Mouse (Mus musculus) cerebellum, postnatal 4 days (tissue): ENCODE results near the gene Pabpc1l.
"Not testable (repeated sequence)": the region's sequence is repeated elsewhere in the genome, so short reads cannot be mapped to it uniquely, and the experiment has no call there.

Experiments used
- DNase-seq, 2 experiments: peaks; one replicate each; pipeline ENCODE4 v3.0.0; 2022; ENCODE audit warnings: low spot score in 2 of 2, mixed read lengths in 1 of 2

Pabpc1l gene

GRCm38 (mm10) chr2:164036520-164037019 lies 11.3 kb downstream of the Pabpc1l start:
- DNase-seq, result peak in 1 of 2 experiments; percentile 10

GRCm38 (mm10) chr2:164038407-164039028 lies 13.3 kb downstream of the Pabpc1l start:
- DNase-seq, result no peak

- no peak for DNase-seq
These were observed 15.7 kb downstream of the Pabpc1l start for GRCm38 (mm10) chr2:164040949-164041348.

- no peak for DNase-seq
These were observed 16.3 kb downstream of the Pabpc1l start for GRCm38 (mm10) chr2:164041523-164041922.

- no peak for DNase-seq
These were observed 22.0 kb downstream of the Pabpc1l start for GRCm38 (mm10) chr2:164047197-164047690.

- no peak for DNase-seq
These were observed 28.5 kb downstream of the Pabpc1l start for GRCm38 (mm10) chr2:164053767-164054166.

GRCm38 (mm10) chr2:164054671-164055070 lies 29.4 kb downstream of the Pabpc1l start:
- DNase-seq, result no peak

- no peak for DNase-seq
These were observed 34.5 kb downstream of the Pabpc1l start for GRCm38 (mm10) chr2:164059634-164060235.

- DNase-seq, result no peak
These were observed 45.0 kb downstream of the Pabpc1l start, which contains the start of gene Stk4 for GRCm38 (mm10) chr2:164070142-164070764. Gene Stk4 (plus strand): TSS chr2:164070322.

- peak; percentile 80 to 91 for DNase-seq
These were observed 45.7 kb downstream of the Pabpc1l start, which contains the start of gene Tomm34 for GRCm38 (mm10) chr2:164070765-164071436. Gene Tomm34 (minus strand): TSS chr2:164071169.

GRCm38 (mm10) chr2:164071437-164071820 lies 46.2 kb downstream of the Pabpc1l start:
- DNase-seq, result not testable (repeated sequence)

GRCm38 (mm10) chr2:164072109-164072508 lies 46.9 kb downstream of the Pabpc1l start:
- no peak for DNase-seq

- no peak for DNase-seq
These were observed 47.9 kb downstream of the Pabpc1l start for GRCm38 (mm10) chr2:164073120-164073519.

GRCm38 (mm10) chr2:164073918-164074578 lies 48.8 kb downstream of the Pabpc1l start:
- peak; percentile 96 to 98 for DNase-seq

- no peak for DNase-seq
These were observed 49.8 kb downstream of the Pabpc1l start for GRCm38 (mm10) chr2:164075088-164075487.

GRCm38 (mm10) chr2:164076874-164077425 lies 51.7 kb downstream of the Pabpc1l start:
- DNase-seq, result no peak

- DNase-seq, result no peak
These were observed 52.6 kb downstream of the Pabpc1l start for GRCm38 (mm10) chr2:164077875-164078274.

- no peak for DNase-seq
These were observed 54.2 kb downstream of the Pabpc1l start for GRCm38 (mm10) chr2:164079488-164079887.

- no peak for DNase-seq
These were observed 56.3 kb downstream of the Pabpc1l start for GRCm38 (mm10) chr2:164081577-164081976.

GRCm38 (mm10) chr2:164082175-164082574 lies 56.9 kb downstream of the Pabpc1l start:
- no peak for DNase-seq
